In genomic region chr10:62508459-62508858, GRCm38 (mm10) we compare ENCODE assay signal across 8 mouse cellular contexts. TPM values are rescaled to one million over a fixed set of nuclear protein-coding genes. Genes with fewer than 3 reads are reported as not detected.
A peak's percentile ranks its signal among the peaks of the same experiment; 100 is the strongest.
DNase-seq lines count a peak whose midpoint lies in the region; ATAC-seq and TF ChIP-seq lines count a peak whose summit lies in the region.

No protein-coding gene starts in this region.

- no peaks in the 10 kb centered on the region for H3K27me3 ChIP-seq in liver, embryonic 16.5 days (ENCODE audit: control insufficient read depth, insufficient read depth, low read depth, low read length)
- no peaks in the 10 kb centered on the region for H3K27me3 ChIP-seq in small intestine, adult 2 months (ENCODE audit: control insufficient read depth, insufficient read depth, low read length)

- ATAC-seq in liver, embryonic 16.5 days (ENCODE audit: low read depth), result no peak

- H3K4me3 ChIP-seq in liver, embryonic 16.5 days (ENCODE audit: low read depth, low read length), result peak overlapping the region; percentile 58
- peak overlapping the region; percentile 65 for H3K4me3 ChIP-seq in small intestine, adult 2 months (ENCODE audit: low read depth, low read length)

- no peaks in the 10 kb centered on the region for H3K36me3 ChIP-seq in liver, embryonic 16.5 days (ENCODE audit: control insufficient read depth, insufficient read depth)
- H3K36me3 ChIP-seq in small intestine, adult 2 months (ENCODE audit: control insufficient read depth, insufficient read depth, low read length), result no peaks in the 10 kb centered on the region

- TF ChIP-seq CTCF in small intestine, adult 2 months (IDR thresholded peaks at IDR 0.05; ENCODE audit: extremely low read depth, insufficient read length, insufficient replicate concordance, low read depth, low read length), result no peak

- peak; percentile 33 for DNase-seq in A20 (ENCODE audit: low read depth, low spot score)
- peak; percentile 6 for DNase-seq in adrenal gland, postnatal 25 days
- peak; percentile 7 for DNase-seq in gastrocnemius, postnatal 10 days
- peak; percentile 70 for DNase-seq in induced T-regulatory cell, adult 2 months (ENCODE audit: low read depth)
- no peak for DNase-seq in layer of hippocampus, postnatal 25 days (ENCODE audit: extremely low spot score in 1 of 2, low spot score in 1 of 2)
- no peak for DNase-seq in left cerebral cortex, adult 8-10 months (ENCODE audit: low spot score in 2 of 2)

- H3K4me2 ChIP-seq in liver, embryonic 16.5 days (ENCODE audit: low read depth, low read length), result peak overlapping the region; percentile 79

- 2% methylated on average over 11 of the region's 11 CpGs for WGBS in liver, embryonic 16.5 days (ENCODE audit: insufficient replicate concordance)
- WGBS in small intestine, adult 2 months, result 6% methylated on average over 11 of the region's 11 CpGs

- peaks cover 41% of the 10 kb centered on the region for H3K4me1 ChIP-seq in liver, embryonic 16.5 days (ENCODE audit: control insufficient read depth, low read depth, low read length)
- peaks cover 9% of the 10 kb centered on the region; the same call in 1 of the 2 replicates for H3K4me1 ChIP-seq in small intestine, adult 2 months (ENCODE audit: control insufficient read depth, insufficient read depth, insufficient read length, low read length)

- H3K27ac ChIP-seq in liver, embryonic 16.5 days (ENCODE audit: low read length), result peak overlapping the region; percentile 75
- peak overlapping the region; percentile 94 for H3K27ac ChIP-seq in small intestine, adult 2 months (ENCODE audit: insufficient read depth, low read depth, low read length)

- H3K9me3 ChIP-seq in liver, embryonic 16.5 days (replicated peaks; ENCODE audit: control insufficient read depth, low read length), result no peaks in the 10 kb centered on the region

- TF ChIP-seq POLR2A in small intestine, adult 2 months (IDR thresholded peaks at IDR 0.05; ENCODE audit: low read depth, low read length), result peak; percentile 23; the same call in 1 of the 2 replicates

- H3K9ac ChIP-seq in liver, embryonic 16.5 days (ENCODE audit: low read depth, low read length), result peak overlapping the region; percentile 61

RNA-seq across cellular contexts. Expression of gene Srgn, which starts 18.8 kb away (rescaled TPM):
- total RNA-seq in adrenal gland, postnatal 25 days (2021), result 30.1 and 36.4 TPM in 2 replicates
- total RNA-seq in gastrocnemius, postnatal 10 days (2021), result 10 to 100 TPM; 11.2 to 17.2 TPM
- polyA plus RNA-seq in liver, embryonic 16.5 days (2015; fragmentation: Nextera tagmentation; extraction: Ambion mirVana), result 62.1 and 65.8 TPM in 2 replicates
- polyA plus RNA-seq in small intestine, adult 2 months (2012; rRNA removed), result 6.5 and 8.2 TPM in 2 replicates
- total RNA-seq in layer of hippocampus, postnatal 25 days (2021), result 1 to 10 TPM; 7.9 TPM
- 10 to 100 TPM in 2 of 4 experiments, 1 to 10 TPM in 2; 7.4 to 18.7 (median 11.6) TPM for total RNA-seq in left cerebral cortex, adult 8-10 months (2022)

RNA-seq across cellular contexts. Expression of gene Vps26a, which starts 21.9 kb away (rescaled TPM):
- 55.0 and 55.2 TPM in 2 replicates for total RNA-seq in adrenal gland, postnatal 25 days (2021)
- 10 to 100 TPM; 29.1 to 30.1 TPM for total RNA-seq in gastrocnemius, postnatal 10 days (2021)
- 38.0 and 44.0 TPM in 2 replicates for polyA plus RNA-seq in liver, embryonic 16.5 days (2015; fragmentation: Nextera tagmentation; extraction: Ambion mirVana)
- polyA plus RNA-seq in small intestine, adult 2 months (2012; rRNA removed), result 1.3 and 3.2 TPM in 2 replicates
- 10 to 100 TPM; 41.0 to 45.9 TPM for total RNA-seq in layer of hippocampus, postnatal 25 days (2021)
- 10 to 100 TPM; 47.3 to 54.9 (median 51.6) TPM for total RNA-seq in left cerebral cortex, adult 8-10 months (2022)

RNA-seq across cellular contexts. Expression of gene Supv3l1, which starts 58.9 kb away (rescaled TPM):
- 37.7 and 37.9 TPM in 2 replicates for total RNA-seq in adrenal gland, postnatal 25 days (2021)
- total RNA-seq in gastrocnemius, postnatal 10 days (2021), result 10 to 100 TPM; 16.7 to 23.9 TPM
- polyA plus RNA-seq in liver, embryonic 16.5 days (2015; fragmentation: Nextera tagmentation; extraction: Ambion mirVana), result 11.4 and 11.6 TPM in 2 replicates
- 8.4 and 10.9 TPM in 2 replicates for polyA plus RNA-seq in small intestine, adult 2 months (2012; rRNA removed)
- 10 to 100 TPM; 23.6 to 24.7 TPM for total RNA-seq in layer of hippocampus, postnatal 25 days (2021)
- total RNA-seq in left cerebral cortex, adult 8-10 months (2022), result 10 to 100 TPM; 23.0 to 33.5 (median 27.6) TPM

RNA-seq across cellular contexts. Expression of gene 4930507D05Rik, which starts 59.2 kb away (rescaled TPM):
- total RNA-seq in adrenal gland, postnatal 25 days (2021), result 0.46 TPM in 1 of 2 replicates, not detected in the other
- total RNA-seq in gastrocnemius, postnatal 10 days (2021), result under 1 TPM in 1 of 2 experiments, not detected in 1; 0.16 TPM
- polyA plus RNA-seq in liver, embryonic 16.5 days (2015; fragmentation: Nextera tagmentation; extraction: Ambion mirVana), result 0.08 and 0.09 TPM in 2 replicates
- 0.05 TPM in 1 of 2 replicates, not detected in the other for polyA plus RNA-seq in small intestine, adult 2 months (2012; rRNA removed)
- 1 to 10 TPM; 1.2 to 2.0 TPM for total RNA-seq in layer of hippocampus, postnatal 25 days (2021)
- total RNA-seq in left cerebral cortex, adult 8-10 months (2022), result 1 to 10 TPM in 2 of 4 experiments, under 1 TPM in 2; 0.81 to 1.8 (median 1.0) TPM

Comparison
In these comparisons a context has a peak if more than half of its experiments do, and no peak if none do; other contexts are left out.
1. DNase-seq: peak in A20 (single experiment), adrenal gland, postnatal 25 days (single experiment), gastrocnemius, postnatal 10 days (single experiment) and induced T-regulatory cell, adult 2 months (single experiment); none in layer of hippocampus, postnatal 25 days (0 of 2) and left cerebral cortex, adult 8-10 months (0 of 2).